Mouse (Mus musculus) G1E (cell line): Measurements from ENCODE around the gene BC034090.

Experiments used
- CTCF ChIP-seq: IDR thresholded peaks from 2 replicates; pipeline ENCODE4 v1.5.1; 2012; ENCODE audit warnings: low read depth, low read length, inconsistent platforms, mixed read lengths
- GATA1 ChIP-seq: IDR thresholded peaks from 2 replicates; pipeline ENCODE4 v1.6.1; 2012; ENCODE audit warnings: borderline replicate concordance, low read length, inconsistent platforms, mixed read lengths

DNA sequence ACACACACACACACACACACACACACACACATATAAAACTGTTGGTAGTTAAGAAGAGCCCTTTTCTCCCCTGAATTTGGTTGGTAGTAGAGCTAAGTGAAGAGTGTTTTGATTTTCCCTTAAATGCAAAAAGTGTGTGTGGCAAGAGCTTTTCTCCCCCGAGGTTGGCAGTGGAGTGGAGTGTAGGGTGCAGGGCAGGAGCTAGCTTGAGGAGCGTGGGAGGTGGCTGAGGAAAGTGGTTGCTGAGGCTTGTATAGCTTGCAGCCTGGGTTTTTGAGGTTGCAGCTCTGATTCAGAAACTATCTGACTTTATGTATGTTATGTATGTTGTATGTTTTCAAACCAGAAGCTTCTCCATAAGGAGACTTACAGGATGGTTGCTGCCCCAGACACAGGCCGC lies 76.8 kb downstream of the BC034090 start:
- TF ChIP-seq CTCF: no peak
- TF ChIP-seq GATA1: no peak
